Mouse (Mus musculus) left cerebral cortex, postnatal 4 days (tissue): ENCODE data around the gene Ndufa1. TPM values are rescaled to one million over a fixed set of nuclear protein-coding genes. Genes with fewer than 3 reads are reported as not detected.
A peak's percentile ranks its signal among the peaks of the same experiment; 100 is the strongest.
"Not testable (repeated sequence)": the region's sequence is repeated elsewhere in the genome, so short reads cannot be mapped to it uniquely, and the experiment has no call there.

Experiments
- DNase-seq: peaks from one replicate; pipeline ENCODE4 v3.0.0-alpha.2; 2022
- intact Hi-C: fragments of 180-260 bp; cut with DNase I; formaldehyde crosslinking; loops from one replicate; pipeline ENCODE4 v1.15.1; 2025
- total RNA-seq, 2 experiments: library from RNA; stranded (reverse); gene quantifications; 2 replicates each; pipeline ENCODE4 v1.2.3; 2021

Ndufa1 gene
- total RNA-seq, result 100 to 1,000 TPM; 159 to 172 TPM

GRCm38 (mm10) chrX:37191105-37191743 lies at the start of gene Ndufa1, which contains the start of gene Rnf113a1:
Gene Ndufa1 (minus strand): TSS chrX:37191163.
Gene Rnf113a1 (plus strand): TSS chrX:37191245.
- intact Hi-C loops, result no loop called here
- DNase-seq, result peak; percentile 84

DNA sequence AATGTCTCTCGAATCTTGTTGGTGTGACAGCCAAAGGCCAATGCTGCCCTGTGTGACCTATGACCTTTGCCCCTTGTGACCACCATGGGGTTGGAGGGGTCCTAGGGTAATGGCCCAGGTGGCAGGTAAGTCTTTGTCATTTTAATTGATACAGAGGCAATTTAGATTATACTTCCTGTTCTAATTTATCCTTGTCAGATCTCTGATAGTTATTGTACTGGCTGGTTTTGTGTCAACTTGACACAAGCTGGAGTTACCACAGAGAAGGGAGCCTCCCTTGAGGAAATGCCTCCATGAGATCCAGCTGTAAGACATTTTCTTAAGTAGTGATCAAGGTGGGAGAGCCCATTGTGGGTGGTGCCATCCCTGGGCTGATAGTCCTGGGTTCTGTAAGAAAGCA lies 31.2 kb upstream of the Ndufa1 start, which contains the start of gene Rhox1:
TSS of gene Rhox1 (minus strand) at position 101 of the 400 bp plus-strand sequence.
- DNase-seq, intact Hi-C loops: not testable (repeated sequence)

- DNase-seq, result no peak
- intact Hi-C loops, result no loop called here
Measured at GRCm38 (mm10) chrX:37210941-37211340, 20.0 kb upstream of the Ndufa1 start, which contains the start of gene Gm9. Gene Gm9 (minus strand): TSS chrX:37211041.

GRCm38 (mm10) chrX:37198676-37199075 lies 7.7 kb upstream of the Ndufa1 start:
- intact Hi-C loops, result no loop called here
- DNase-seq, result no peak

- intact Hi-C loops, result no loop called here
- DNase-seq, result peak; percentile 3
Measured at GRCm38 (mm10) chrX:37191744-37192379, 899 bp upstream of the Ndufa1 start.

GRCm38 (mm10) chrX:37190755-37191104 lies 233 bp downstream of the Ndufa1 start:
- intact Hi-C loops, result no loop called here
- DNase-seq, result no peak

DNA sequence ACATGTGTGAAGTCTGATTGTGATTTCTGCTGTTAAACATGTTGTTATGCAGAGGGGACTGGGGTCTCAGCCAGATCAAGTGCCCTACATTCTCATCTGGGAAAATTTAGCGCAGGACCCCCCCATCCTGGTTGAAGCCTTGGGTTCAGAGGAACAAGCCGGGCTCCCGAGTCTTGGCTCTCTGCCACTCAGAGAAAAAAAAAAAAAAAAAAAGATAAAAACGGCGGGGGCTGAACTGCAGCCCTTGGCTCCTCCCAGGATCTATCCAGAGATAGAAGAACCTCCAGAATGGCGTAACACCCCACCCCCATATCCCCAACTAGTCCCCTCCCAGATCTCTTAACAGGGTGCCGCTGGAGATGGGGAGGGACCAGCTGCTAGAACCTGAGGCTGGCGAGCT lies 6.6 kb downstream of the Ndufa1 start:
- DNase-seq, intact Hi-C loops: not testable (repeated sequence)

GRCm38 (mm10) chrX:37168742-37169141 lies 22.2 kb downstream of the Ndufa1 start, which contains the start of gene Akap14:
Gene Akap14 (minus strand): TSS chrX:37168842.
- no peak for DNase-seq
- intact Hi-C loops, result no loop called here

GRCm38 (mm10) chrX:37167085-37167484 lies 23.9 kb downstream of the Ndufa1 start:
- peak; percentile 12 for DNase-seq
- intact Hi-C loops, result no loop called here

GRCm38 (mm10) chrX:37163115-37163514 lies 27.8 kb downstream of the Ndufa1 start:
- DNase-seq, result no peak
- intact Hi-C loops, result no loop called here

DNA sequence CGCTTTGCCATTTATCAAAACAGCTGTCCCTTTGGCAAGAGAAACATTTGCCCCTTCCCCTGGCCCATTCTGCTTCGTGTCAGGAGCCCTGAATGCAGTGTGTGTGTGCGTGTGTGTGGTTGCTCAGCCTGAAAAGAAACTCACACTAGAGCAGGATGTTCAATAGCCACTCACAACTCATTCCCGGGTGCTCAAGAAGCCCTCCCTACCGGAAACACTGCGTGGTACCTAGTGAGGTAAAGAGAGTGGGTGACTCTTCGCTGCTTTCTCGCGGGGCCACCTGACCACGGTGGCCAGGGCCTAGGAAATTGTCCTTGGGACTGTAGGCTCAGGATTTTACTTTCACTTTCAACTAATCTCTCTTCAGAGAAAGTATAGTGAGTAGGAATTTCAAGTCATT lies 29.8 kb downstream of the Ndufa1 start:
- intact Hi-C loops, result no loop called here
- no peak for DNase-seq

GRCm38 (mm10) chrX:37157839-37158238 lies 33.1 kb downstream of the Ndufa1 start:
- intact Hi-C loops, result no loop called here
- no peak for DNase-seq

DNA sequence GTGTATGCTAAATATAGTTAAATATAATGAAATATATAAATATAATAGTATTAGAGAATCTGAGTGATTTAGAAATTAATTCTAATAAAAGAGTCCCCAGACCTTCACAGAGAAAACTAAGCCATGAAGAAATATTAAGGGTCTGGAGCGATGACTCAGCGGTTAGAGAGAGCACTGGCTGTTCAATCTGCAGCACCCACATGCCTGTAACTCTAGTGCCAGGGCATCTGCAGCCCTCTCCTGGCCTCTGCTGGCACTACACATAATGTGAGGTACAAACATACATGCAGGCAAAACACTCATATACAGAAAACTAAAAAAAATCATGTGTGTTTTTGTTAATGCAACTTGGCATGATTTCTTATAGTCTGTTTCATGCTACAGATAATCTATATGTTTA lies 46.0 kb downstream of the Ndufa1 start:
- intact Hi-C loops, result no loop called here
- peak; percentile 19 for DNase-seq

GRCm38 (mm10) chrX:37144498-37144897 lies 46.5 kb downstream of the Ndufa1 start:
- intact Hi-C loops, DNase-seq: not testable (repeated sequence)

DNA sequence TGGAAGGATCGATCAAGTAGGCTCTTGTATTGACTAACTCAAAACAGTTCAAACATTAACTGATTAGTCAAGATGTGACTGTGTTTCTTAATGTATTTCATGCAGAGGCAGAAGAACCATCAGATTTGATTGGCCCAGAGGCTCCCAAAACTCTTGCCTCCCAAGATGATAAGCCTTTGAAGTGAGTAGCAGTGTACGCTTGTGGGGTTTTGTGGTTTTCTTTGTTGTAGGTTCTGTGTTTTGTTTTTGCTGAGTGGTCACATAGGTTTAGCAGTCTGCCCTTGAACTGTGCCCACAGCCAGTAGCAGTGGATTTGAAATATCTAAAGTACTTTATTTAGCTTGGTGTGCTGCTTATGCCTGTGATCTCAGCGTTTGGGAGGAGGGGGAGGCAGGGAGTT lies 49.2 kb downstream of the Ndufa1 start:
- intact Hi-C loops, result no loop called here
- no peak for DNase-seq

Other genes with a start within 250 kb of the Ndufa1 start
- gene Sept6, start 199.4 kb downstream of the Ndufa1 start, total RNA-seq, result 10 to 100 TPM; 91.6 to 96.5 TPM
- not detected for gene Sowahd, start 142.3 kb downstream of the Ndufa1 start, total RNA-seq
- 100 to 1,000 TPM; 500 to 550 TPM for gene Rpl39, start 105.8 kb downstream of the Ndufa1 start, total RNA-seq
- gene Upf3b, start 80.8 kb downstream of the Ndufa1 start, total RNA-seq, result 10 to 100 TPM; 23.2 to 27.6 TPM
- gene Nkap, start 64.4 kb downstream of the Ndufa1 start, total RNA-seq, result 10 to 100 TPM; 19.8 to 25.8 TPM
- gene Akap14, start 22.3 kb downstream of the Ndufa1 start, total RNA-seq, result under 1 TPM in 1 of 2 experiments, not detected in 1; 0.20 TPM
- gene Rnf113a1, start 82 bp upstream of the Ndufa1 start, total RNA-seq, result 1 to 10 TPM; 8.8 to 9.0 TPM
- not detected for gene Gm9, start 19.9 kb upstream of the Ndufa1 start, total RNA-seq
- not detected for gene Rhox1, start 31.1 kb upstream of the Ndufa1 start, total RNA-seq
- not detected for gene Rhox2a, start 53.8 kb upstream of the Ndufa1 start, total RNA-seq
- gene Rhox3a, start 58.8 kb upstream of the Ndufa1 start, total RNA-seq, result not detected
- not detected for gene Rhox4a, start 74.2 kb upstream of the Ndufa1 start, total RNA-seq
- gene Rhox3a2, start 188.9 kb upstream of the Ndufa1 start, total RNA-seq, result not detected
- gene Rhox4a2, start 199.7 kb upstream of the Ndufa1 start, total RNA-seq, result not detected
- gene Rhox2b, start 220.9 kb upstream of the Ndufa1 start, total RNA-seq, result not detected
- not detected for gene Rhox4b, start 241.3 kb upstream of the Ndufa1 start, total RNA-seq